14 mouse cellular contexts compared by ENCODE assay signal in the genomic region with DNA sequence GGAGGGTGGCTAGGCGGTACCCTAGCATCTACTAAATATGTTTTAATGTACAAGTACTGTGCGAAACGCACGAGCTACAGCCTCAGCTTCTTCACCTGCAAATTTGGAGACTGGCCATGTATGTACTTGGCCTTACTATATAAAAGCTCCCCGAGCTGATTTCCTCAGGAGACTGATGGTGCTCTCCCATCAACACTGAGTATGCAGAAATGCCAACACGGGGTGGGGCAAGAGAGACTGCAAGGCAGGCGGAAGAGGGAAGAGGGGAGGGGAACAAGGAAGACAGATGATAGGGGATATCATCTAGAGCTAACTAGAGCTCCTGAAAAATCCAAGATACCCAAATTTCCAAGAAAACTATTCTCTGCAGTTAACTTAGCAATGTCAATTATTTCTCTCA.
"Had no signal": no experiment of that assay in that cellular context is flagged by ENCODE, and none has a peak within 500 bp of the region (broad histone marks: within the 10 kb centered on the region; RNA-seq: fewer than 3 reads in every experiment).

No protein-coding gene starts in this region.

- H3K27me3 ChIP-seq: midbrain, embryonic 13.5 days; midbrain, embryonic 15.5 days; neural tube, embryonic 12.5 days; stomach, embryonic 15.5 days had no signal

- H3K4me1 ChIP-seq: stomach, embryonic 15.5 days had no signal

- H3K9me3 ChIP-seq: midbrain, embryonic 13.5 days; midbrain, embryonic 15.5 days; neural tube, embryonic 12.5 days; stomach, embryonic 15.5 days had no signal

- DNase-seq: lung, adult 18-20 months; lung, embryonic 14.5 days; lung, postnatal 10 days; lung, postnatal 36 days; right cerebral cortex, postnatal 14 days; thymus, adult 2 months; thymus, postnatal 25 days; thymus, postnatal 4 days had no signal

- ATAC-seq: midbrain, embryonic 13.5 days; midbrain, embryonic 15.5 days had no signal

- H3K9ac ChIP-seq: lung, embryonic 14.5 days; midbrain, embryonic 13.5 days; midbrain, embryonic 15.5 days; neural tube, embryonic 12.5 days; stomach, embryonic 15.5 days had no signal

- H3K4me3 ChIP-seq: midbrain, embryonic 13.5 days; midbrain, embryonic 15.5 days; neural tube, embryonic 12.5 days; stomach, embryonic 15.5 days had no signal

- H3K4me2 ChIP-seq: lung, embryonic 14.5 days; midbrain, embryonic 11.5 days; midbrain, embryonic 13.5 days; midbrain, embryonic 15.5 days; neural tube, embryonic 12.5 days; stomach, embryonic 15.5 days had no signal

- H3K36me3 ChIP-seq: midbrain, embryonic 13.5 days; midbrain, embryonic 15.5 days; neural tube, embryonic 12.5 days; stomach, embryonic 15.5 days had no signal

- H3K27ac ChIP-seq: midbrain, embryonic 13.5 days; midbrain, embryonic 15.5 days; neural tube, embryonic 12.5 days; stomach, embryonic 15.5 days; stomach, postnatal 0 days had no signal
